Mouse (Mus musculus): Measurements from ENCODE around the gene Itsn1. TPM values are rescaled to one million over a fixed set of nuclear protein-coding genes. Genes with fewer than 3 reads are reported as not detected.
A peak's percentile ranks its signal among the peaks of the same experiment; 100 is the strongest.

The Itsn1 gene
- polyA plus RNA-seq, 1 experiment from 2014 or later, result 55.2 TPM

GRCm38 (mm10) chr16:91935726-91936125 is 206.6 kb downstream of the Itsn1 start:
- WGBS, result 65% methylated on average over 8 of the region's 8 CpGs
- Histone ChIP-seq H3K4me1 (replicated peaks) (peaks cover 2% of the 10 kb centered on the region), H3K4me2 (no peak overlapping the region), H3K4me3 (no peak overlapping the region), H3K27ac (no peak overlapping the region), H3K36me3 (no peaks in the 10 kb centered on the region), H3K9me3 (no peaks in the 10 kb centered on the region), H3K9ac (no peak overlapping the region), H3K27me3 (no peaks in the 10 kb centered on the region)
- no peak for ATAC-seq (ENCODE audit: low FRiP score)

- 53% methylated on average over 10 of the region's 10 CpGs for WGBS
- Histone ChIP-seq H3K27ac (no peak overlapping the region), H3K4me1 (replicated peaks) (no peaks in the 10 kb centered on the region), H3K4me2 (no peak overlapping the region), H3K9me3 (no peaks in the 10 kb centered on the region), H3K27me3 (no peaks in the 10 kb centered on the region), H3K36me3 (no peaks in the 10 kb centered on the region), H3K4me3 (no peak overlapping the region), H3K9ac (no peak overlapping the region)
- 0 out of 2 replicates have a peak, but pooled peaks have one; percentile 41 for ATAC-seq (ENCODE audit: low FRiP score)
These were observed 207.4 kb downstream of the Itsn1 start for GRCm38 (mm10) chr16:91936340-91937030.

GRCm38 (mm10) chr16:91937281-91937680 is 208.2 kb downstream of the Itsn1 start:
- ATAC-seq (ENCODE audit: low FRiP score), result no peak
- Histone ChIP-seq H3K27me3 (no peaks in the 10 kb centered on the region), H3K4me1 (replicated peaks) (no peaks in the 10 kb centered on the region), H3K4me2 (no peak overlapping the region), H3K4me3 (no peak overlapping the region), H3K27ac (no peak overlapping the region), H3K36me3 (no peaks in the 10 kb centered on the region), H3K9ac (no peak overlapping the region), H3K9me3 (no peaks in the 10 kb centered on the region)
- 90% methylated on average over 11 of the region's 11 CpGs for WGBS

- WGBS, result 78% methylated on average over 5 of the region's 5 CpGs
- Histone ChIP-seq H3K9me3 (no peaks in the 10 kb centered on the region), H3K9ac (no peak overlapping the region), H3K27me3 (no peaks in the 10 kb centered on the region), H3K4me3 (no peak overlapping the region), H3K27ac (no peak overlapping the region), H3K4me1 (replicated peaks) (no peaks in the 10 kb centered on the region), H3K4me2 (no peak overlapping the region), H3K36me3 (no peaks in the 10 kb centered on the region)
- no peak for ATAC-seq (ENCODE audit: low FRiP score)
These were observed 209.1 kb downstream of the Itsn1 start for GRCm38 (mm10) chr16:91938141-91938540.

- 82% methylated on average over 6 of the region's 6 CpGs for whole genome bisulfite sequencing
- no peak for ATAC-seq (ENCODE audit: low FRiP score)
- Histone ChIP-seq H3K27me3 (no peaks in the 10 kb centered on the region), H3K9ac (no peak overlapping the region), H3K4me3 (no peak overlapping the region), H3K9me3 (no peaks in the 10 kb centered on the region), H3K36me3 (no peaks in the 10 kb centered on the region), H3K4me2 (no peak overlapping the region), H3K27ac (no peak overlapping the region), H3K4me1 (replicated peaks) (no peaks in the 10 kb centered on the region)
These were observed 211.6 kb downstream of the Itsn1 start for GRCm38 (mm10) chr16:91940726-91941125.

GRCm38 (mm10) chr16:91942201-91942600 is 213.1 kb downstream of the Itsn1 start:
- no peaks in the 10 kb centered on the region for H3K4me1 ChIP-seq (replicated peaks)
- H3K36me3 ChIP-seq, result no peaks in the 10 kb centered on the region
- no peaks in the 10 kb centered on the region for H3K9me3 ChIP-seq
- no peaks in the 10 kb centered on the region for H3K27me3 ChIP-seq
- 89% methylated on average over 14 of the region's 14 CpGs for WGBS
- no peak overlapping the region for H3K4me3 ChIP-seq
- H3K9ac ChIP-seq, result no peak overlapping the region
- no peak for ATAC-seq (ENCODE audit: low FRiP score)
- H3K4me2 ChIP-seq, result no peak overlapping the region
- H3K27ac ChIP-seq, result no peak overlapping the region

GRCm38 (mm10) chr16:91946261-91946660 is 217.2 kb downstream of the Itsn1 start:
- no peak for ATAC-seq (ENCODE audit: low FRiP score)
- WGBS, result 90% methylated on average over 10 of the region's 10 CpGs
- H3K36me3 ChIP-seq, result no peaks in the 10 kb centered on the region
- no peak overlapping the region for H3K4me2 ChIP-seq
- no peaks in the 10 kb centered on the region for H3K9me3 ChIP-seq
- H3K27me3 ChIP-seq, result no peaks in the 10 kb centered on the region
- no peak overlapping the region for H3K27ac ChIP-seq
- H3K4me3 ChIP-seq, result no peak overlapping the region
- no peaks in the 10 kb centered on the region for H3K4me1 ChIP-seq (replicated peaks)
- no peak overlapping the region for H3K9ac ChIP-seq

GRCm38 (mm10) chr16:91947093-91947492 is 218.0 kb downstream of the Itsn1 start:
- no peak overlapping the region for H3K27ac ChIP-seq
- H3K9me3 ChIP-seq, result no peaks in the 10 kb centered on the region
- no peak overlapping the region for H3K9ac ChIP-seq
- no peaks in the 10 kb centered on the region for H3K4me1 ChIP-seq (replicated peaks)
- H3K4me3 ChIP-seq, result no peak overlapping the region
- no peak for ATAC-seq (ENCODE audit: low FRiP score)
- no peaks in the 10 kb centered on the region for H3K27me3 ChIP-seq
- 64% methylated on average over 11 of the region's 11 CpGs for WGBS
- H3K36me3 ChIP-seq, result no peaks in the 10 kb centered on the region
- no peak overlapping the region for H3K4me2 ChIP-seq

GRCm38 (mm10) chr16:91953967-91954366 is 224.9 kb downstream of the Itsn1 start:
- Histone ChIP-seq H3K4me1 (replicated peaks) (no peaks in the 10 kb centered on the region), H3K27ac (no peak overlapping the region), H3K9ac (no peak overlapping the region), H3K36me3 (no peaks in the 10 kb centered on the region), H3K4me2 (no peak overlapping the region), H3K4me3 (no peak overlapping the region), H3K27me3 (no peaks in the 10 kb centered on the region), H3K9me3 (no peaks in the 10 kb centered on the region)
- no peak for ATAC-seq (ENCODE audit: low FRiP score)
- 91% methylated on average over 4 of the region's 4 CpGs for WGBS

GRCm38 (mm10) chr16:91954766-91955165 is 225.7 kb downstream of the Itsn1 start:
- no peak for ATAC-seq (ENCODE audit: low FRiP score)
- no peaks in the 10 kb centered on the region for H3K4me1 ChIP-seq (replicated peaks)
- WGBS, result 88% methylated on average over 8 of the region's 8 CpGs
- H3K27ac ChIP-seq, result no peak overlapping the region
- no peak overlapping the region for H3K4me2 ChIP-seq
- no peaks in the 10 kb centered on the region for H3K27me3 ChIP-seq
- H3K9me3 ChIP-seq, result no peaks in the 10 kb centered on the region
- no peak overlapping the region for H3K4me3 ChIP-seq
- H3K36me3 ChIP-seq, result no peaks in the 10 kb centered on the region
- H3K9ac ChIP-seq, result no peak overlapping the region

GRCm38 (mm10) chr16:91962204-91962893 is 233.3 kb downstream of the Itsn1 start:
- Histone ChIP-seq H3K9ac (peak overlapping the region; percentile 64), H3K4me3 (no peak overlapping the region), H3K9me3 (no peaks in the 10 kb centered on the region), H3K36me3 (no peaks in the 10 kb centered on the region), H3K27me3 (no peaks in the 10 kb centered on the region), H3K27ac (peak overlapping the region; percentile 96), H3K4me2 (peak overlapping the region; percentile 48), H3K4me1 (replicated peaks) (peaks cover 42% of the 10 kb centered on the region)
- WGBS, result 4% methylated on average over 9 of the region's 9 CpGs
- ATAC-seq (ENCODE audit: low FRiP score), result peak; percentile 70

GRCm38 (mm10) chr16:91962894-91963555 is 233.9 kb downstream of the Itsn1 start:
- Histone ChIP-seq H3K27ac (peak overlapping the region; percentile 96), H3K27me3 (no peaks in the 10 kb centered on the region), H3K9me3 (no peaks in the 10 kb centered on the region), H3K36me3 (no peaks in the 10 kb centered on the region), H3K9ac (no peak overlapping the region), H3K4me3 (no peak overlapping the region), H3K4me1 (replicated peaks) (peaks cover 42% of the 10 kb centered on the region), H3K4me2 (peak overlapping the region; percentile 48)
- peak; percentile 97 for ATAC-seq (ENCODE audit: low FRiP score)
- WGBS, result 17% methylated on average over 14 of the region's 14 CpGs

Measured in hindbrain, embryonic 13.5 days (tissue).